Mouse (Mus musculus) olfactory bulb, adult 2 months (tissue): ENCODE data around the gene Chrna10. TPM values are rescaled to one million over a fixed set of nuclear protein-coding genes. Genes with fewer than 3 reads are reported as not detected.

ENCODE experiments used
- H3K27ac ChIP-seq: fragments of 200-500 bp; 2 replicates; pipeline ENCODE4 v1.5.1; 2012; ENCODE audit warnings: low read depth, low read length; ENCODE audit not compliant: insufficient read depth
- H3K4me1 ChIP-seq: fragments of 200-500 bp; 2 replicates; pipeline ENCODE4 v1.6.1; 2012; ENCODE audit warnings: low read length; ENCODE audit not compliant: control insufficient read depth, insufficient read depth
- H3K4me3 ChIP-seq: fragments of 200-500 bp; 2 replicates; pipeline ENCODE4 v1.5.1; 2012; ENCODE audit warnings: mild to moderate bottlenecking, low read depth, low read length, moderate library complexity; ENCODE audit not compliant: insufficient read depth
- CTCF ChIP-seq: fragments of 200-500 bp; IDR thresholded peaks from 2 replicates; pipeline ENCODE4 v1.5.1; 2012; ENCODE audit warnings: low read depth, mild to moderate bottlenecking, low read length, moderate library complexity; ENCODE audit not compliant: insufficient read depth
- POLR2A ChIP-seq: fragments of 200-500 bp; IDR thresholded peaks from 2 replicates; pipeline ENCODE4 v1.6.1; 2012; ENCODE audit warnings: mild to moderate bottlenecking, low read depth, low read length, moderate library complexity; ENCODE audit not compliant: insufficient read depth
- WGBS: fragments of 180-500 bp; shearing (Covaris S2); methylation state at CpG from one replicate; pipeline ENCODE4 v1.1.7; 2018; 5-methylcytosine and 5-hydroxymethylcytosine counted together
- polyA plus RNA-seq: library from polyadenylated mRNA; stranded (reverse); fragments of >200 nt; gene quantifications from 2 replicates; pipeline ENCODE4 v1.2.4, GENCODE M21; 2012; ENCODE audit warnings: low replicate concordance; ENCODE audit not compliant: missing spikeins, insufficient read depth, insufficient read length

Gene Chrna10
- polyA plus RNA-seq, 1 experiment = not detected

GRCm38 (mm10) chr7:102109171-102109570 lies 7.5 kb downstream of the Chrna10 start, which contains the start of gene Art5:
Gene Art5 (minus strand): TSS chr7:102109489.
- H3K27ac ChIP-seq = no peak within 1 kb of the TSS
- no peak within 1 kb of the TSS for H3K4me3 ChIP-seq
- H3K4me1 ChIP-seq = peaks cover 10% of the 10 kb centered on the region
- TF ChIP-seq CTCF (no peak), POLR2A (no peak)
- WGBS = 86% methylated on average over 7 of the region's 7 CpGs

DNA sequence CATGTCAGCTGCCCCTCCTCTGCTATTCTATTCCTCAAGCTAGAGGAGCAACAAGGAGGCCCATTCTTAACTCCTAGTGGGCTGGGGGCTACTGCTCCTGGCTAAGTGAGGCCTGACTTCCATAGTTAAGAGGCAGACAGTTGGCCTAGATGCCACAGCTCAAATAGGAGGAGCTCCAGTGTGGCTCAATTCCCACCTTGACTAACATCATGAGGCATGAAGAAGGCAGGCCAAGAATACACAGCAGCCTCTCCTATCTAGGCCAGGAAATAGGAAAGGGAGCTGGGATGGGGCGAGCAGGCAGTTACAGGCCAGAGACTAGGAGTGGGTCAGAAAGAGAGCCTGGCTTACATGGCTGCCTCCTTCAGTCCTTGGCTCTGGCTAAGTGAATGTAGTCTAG lies 8.4 kb downstream of the Chrna10 start:
- Histone ChIP-seq H3K27ac (no peak overlapping the region), H3K4me1 (peaks cover 10% of the 10 kb centered on the region), H3K4me3 (no peak overlapping the region)
- WGBS = 86% methylated on average over 1 of the region's 1 CpGs
- no peak for TF ChIP-seq POLR2A
- TF ChIP-seq CTCF = no peak

GRCm38 (mm10) chr7:102106700-102107141 lies 9.9 kb downstream of the Chrna10 start:
- peaks cover 7% of the 10 kb centered on the region for H3K4me1 ChIP-seq
- WGBS = 30% methylated on average over 23 of the region's 23 CpGs
- H3K27ac ChIP-seq = no peak overlapping the region
- H3K4me3 ChIP-seq = 0 out of 2 replicates have a peak overlapping the region, but pooled peaks have one; percentile 3
- TF ChIP-seq CTCF (no peak), POLR2A (no peak)

DNA sequence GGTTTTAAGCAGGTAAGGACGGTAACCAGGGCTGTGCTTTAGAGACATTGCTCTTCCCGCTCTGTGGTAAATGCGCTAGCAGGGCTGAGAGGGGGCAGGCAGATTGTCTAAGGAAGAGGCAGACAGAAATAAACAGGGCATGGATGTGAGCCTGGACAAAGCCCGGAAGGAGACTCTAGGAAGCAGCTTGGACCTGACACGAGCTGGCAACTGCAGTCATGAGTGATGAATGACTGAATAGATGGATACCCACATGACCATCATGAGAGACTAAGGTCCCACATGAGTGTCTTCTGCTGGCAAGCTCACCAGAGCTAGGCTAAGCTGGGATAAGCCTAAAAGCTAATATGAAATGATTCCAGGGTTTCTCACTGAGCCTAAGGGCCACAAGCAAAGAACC lies 12.5 kb downstream of the Chrna10 start:
- 72% methylated on average over 5 of the region's 5 CpGs for WGBS
- Histone ChIP-seq H3K27ac (no peak overlapping the region), H3K4me1 (peaks cover 21% of the 10 kb centered on the region), H3K4me3 (no peak overlapping the region)
- TF ChIP-seq CTCF (no peak), POLR2A (no peak)

GRCm38 (mm10) chr7:102103555-102103954 lies 13.1 kb downstream of the Chrna10 start:
- peaks cover 21% of the 10 kb centered on the region for H3K4me1 ChIP-seq
- no peak overlapping the region for H3K4me3 ChIP-seq
- 84% methylated on average over 2 of the region's 2 CpGs for WGBS
- no peak overlapping the region for H3K27ac ChIP-seq
- TF ChIP-seq CTCF (no peak), POLR2A (no peak)

GRCm38 (mm10) chr7:102102696-102103095 lies 13.9 kb downstream of the Chrna10 start:
- no peak overlapping the region for H3K27ac ChIP-seq
- H3K4me3 ChIP-seq = no peak overlapping the region
- 68% methylated on average over 6 of the region's 6 CpGs for WGBS
- TF ChIP-seq CTCF (no peak), POLR2A (no peak)
- H3K4me1 ChIP-seq = peaks cover 21% of the 10 kb centered on the region

GRCm38 (mm10) chr7:102102241-102102640 lies 14.4 kb downstream of the Chrna10 start:
- no peak for TF ChIP-seq POLR2A
- no peak for TF ChIP-seq CTCF

GRCm38 (mm10) chr7:102101487-102101886 lies 15.1 kb downstream of the Chrna10 start, which contains the start of gene Art1:
Gene Art1 (plus strand): TSS chr7:102101743.
- TF ChIP-seq POLR2A (no peak), CTCF (no peak)
- H3K27ac ChIP-seq = no peak within 1 kb of the TSS
- H3K4me3 ChIP-seq = no peak within 1 kb of the TSS
- peaks cover 14% of the 10 kb centered on the region for H3K4me1 ChIP-seq
- 82% methylated on average over 5 of the region's 5 CpGs for WGBS

More at GRCm38 (mm10) chr7:102102241-102102640, 14.4 kb downstream of the Chrna10 start:
- WGBS = 71% methylated on average over 8 of the region's 8 CpGs
- peaks cover 21% of the 10 kb centered on the region for H3K4me1 ChIP-seq
- no peak overlapping the region for H3K4me3 ChIP-seq
- H3K27ac ChIP-seq = no peak overlapping the region

- Histone ChIP-seq H3K4me1 (peaks cover 14% of the 10 kb centered on the region), H3K27ac (no peak overlapping the region), H3K4me3 (no peak overlapping the region)
- WGBS = 76% methylated on average over 5 of the region's 5 CpGs
- TF ChIP-seq CTCF = no peak
- no peak for TF ChIP-seq POLR2A
Measured at GRCm38 (mm10) chr7:102100868-102101267, 15.8 kb downstream of the Chrna10 start.
